Mouse (Mus musculus): ENCODE measurements around the gene Sinhcaf. TPM values are rescaled to one million over a fixed set of nuclear protein-coding genes. Genes with fewer than 3 reads are reported as not detected.
"Not testable (repeated sequence)": the region's sequence is repeated elsewhere in the genome, so short reads cannot be mapped to it uniquely, and the experiment has no call there.

Gene Sinhcaf
- polyA plus RNA-seq, 1 experiment from 2014 or later = 45.6 TPM

DNA sequence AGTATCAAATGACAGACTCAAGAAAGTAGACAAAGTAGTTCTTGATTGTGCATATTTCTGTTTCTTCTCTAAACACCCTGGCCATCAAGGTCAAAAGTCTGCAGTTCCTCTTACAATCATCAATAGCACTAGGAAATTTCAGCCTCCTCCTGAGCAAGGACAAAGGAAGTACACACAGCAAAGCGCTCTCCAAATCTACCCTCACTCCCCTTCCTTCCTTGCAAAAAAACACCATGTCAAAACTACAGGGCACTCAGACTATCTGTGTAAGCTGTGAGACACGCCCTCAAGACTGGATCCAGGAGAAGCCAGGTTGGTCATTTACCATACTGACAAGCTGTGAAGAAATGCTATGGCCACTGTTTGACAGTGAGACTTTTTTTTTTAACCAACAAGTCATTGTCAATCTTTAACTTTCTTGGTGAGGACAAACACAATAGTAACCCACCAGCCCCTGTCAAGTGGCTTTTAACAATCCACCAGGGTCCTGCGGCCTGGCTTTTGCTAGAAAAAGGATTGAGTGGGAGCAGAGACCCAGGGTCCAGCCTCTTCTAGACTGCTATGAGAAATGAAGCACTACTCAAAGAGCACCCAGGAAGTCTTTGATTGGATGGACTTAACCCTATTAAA, 11.2 kb downstream of the Sinhcaf start:
- Histone ChIP-seq H3K4me3 (replicated peaks; ENCODE audit: low read length) (no peak overlapping the region), H3K36me3 (replicated peaks; ENCODE audit: control insufficient read depth, insufficient read depth) (peaks cover 22% of the 10 kb centered on the region), H3K4me2 (replicated peaks) (no peak overlapping the region), H3K9ac (no peak overlapping the region), H3K4me1 (replicated peaks; ENCODE audit: control insufficient read depth, insufficient read depth, low read length) (peaks cover 8% of the 10 kb centered on the region; the same call in 1 of the 2 replicates), H3K27me3 (ENCODE audit: control insufficient read depth, insufficient read depth, low read length) (no peaks in the 10 kb centered on the region), H3K27ac (no peak overlapping the region), H3K9me3 (ENCODE audit: control insufficient read depth, low read length) (no peaks in the 10 kb centered on the region)
- WGBS = 48% methylated on average over 3 of the region's 3 CpGs
- no peak for DNase-seq (ENCODE audit: low spot score)
- ATAC-seq (ENCODE audit: low FRiP score) = no peak

DNA sequence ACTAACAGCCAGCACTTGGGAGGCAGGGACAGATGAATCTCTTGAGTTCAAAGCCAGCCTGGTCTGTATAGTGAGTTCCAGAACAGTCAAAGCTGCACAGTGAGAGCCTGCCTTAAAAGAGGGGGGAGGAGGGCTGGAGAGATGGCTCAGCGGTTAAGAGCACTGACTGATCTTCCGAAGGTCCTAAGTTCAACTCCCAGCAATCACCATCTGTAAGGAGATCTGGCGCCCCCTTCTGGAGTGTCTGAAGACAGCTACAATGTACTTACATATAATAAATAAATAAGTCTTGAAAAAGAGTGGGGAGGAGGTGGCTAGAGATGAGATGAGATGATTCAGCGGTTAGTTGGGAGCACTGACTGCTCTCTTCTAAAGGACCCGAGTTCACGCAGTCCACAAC, 15.0 kb downstream of the Sinhcaf start:
- Histone ChIP-seq H3K36me3 (replicated peaks; ENCODE audit: control insufficient read depth, insufficient read depth) (peaks cover 58% of the 10 kb centered on the region), H3K9me3 (ENCODE audit: control insufficient read depth, low read length) (no peaks in the 10 kb centered on the region)

DNA sequence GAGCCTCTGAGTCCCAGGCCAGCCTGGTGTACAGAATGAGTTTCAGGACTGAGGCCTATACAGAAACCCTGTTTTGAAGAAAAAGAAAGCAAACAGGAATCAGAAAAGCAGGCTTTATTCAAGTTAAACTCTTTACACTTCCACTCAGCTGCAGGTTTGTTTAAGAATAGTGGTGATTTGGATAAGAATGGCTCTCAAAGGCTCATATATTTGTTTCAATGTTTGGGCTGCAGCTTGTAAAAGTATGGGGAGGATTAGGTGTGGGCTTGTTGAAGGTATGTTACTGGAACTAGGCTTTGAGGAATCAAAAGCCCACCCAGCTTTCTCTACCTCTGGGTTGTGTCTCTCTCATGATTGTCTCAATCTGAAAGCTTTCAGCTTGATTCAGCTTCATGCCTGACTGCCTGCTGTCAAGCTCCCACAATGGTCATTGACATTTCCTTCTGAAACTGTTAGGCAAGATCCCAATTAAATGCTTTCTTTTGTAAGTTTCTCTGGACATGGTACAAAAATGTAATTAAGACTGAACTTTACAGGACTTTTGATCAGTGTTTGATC, 27.3 kb downstream of the Sinhcaf start:
- Histone ChIP-seq H3K4me2 (replicated peaks) (no peak overlapping the region), H3K27me3 (ENCODE audit: control insufficient read depth, insufficient read depth, low read length) (no peaks in the 10 kb centered on the region), H3K27ac (no peak overlapping the region), H3K36me3 (replicated peaks; ENCODE audit: control insufficient read depth, insufficient read depth) (peaks cover 28% of the 10 kb centered on the region), H3K4me1 (replicated peaks; ENCODE audit: control insufficient read depth, insufficient read depth, low read length) (no peaks in the 10 kb centered on the region), H3K9me3 (ENCODE audit: control insufficient read depth, low read length) (no peaks in the 10 kb centered on the region), H3K9ac (no peak overlapping the region), H3K4me3 (replicated peaks; ENCODE audit: low read length) (no peak overlapping the region)
- no peak for DNase-seq (ENCODE audit: low spot score)
- ATAC-seq (ENCODE audit: low FRiP score) = no peak

More for the DNA sequence above, 15.0 kb downstream of the Sinhcaf start:
- DNase-seq (ENCODE audit: low spot score) (no peak), ATAC-seq (ENCODE audit: low FRiP score) (no peak; the same call in 1 of the 2 replicates)
- Histone ChIP-seq H3K27ac (no peak overlapping the region), H3K4me2 (replicated peaks) (no peak overlapping the region), H3K4me3 (replicated peaks; ENCODE audit: low read length) (no peak overlapping the region), H3K4me1 (replicated peaks; ENCODE audit: control insufficient read depth, insufficient read depth, low read length) (peaks cover 8% of the 10 kb centered on the region; the same call in 1 of the 2 replicates), H3K27me3 (ENCODE audit: control insufficient read depth, insufficient read depth, low read length) (no peaks in the 10 kb centered on the region), H3K9ac (no peak overlapping the region)
- 89% methylated on average over 6 of the region's 6 CpGs for WGBS

- peaks cover 17% of the 10 kb centered on the region; the same call in 1 of the 2 replicates for H3K36me3 ChIP-seq (replicated peaks; ENCODE audit: control insufficient read depth, insufficient read depth)
- no peaks in the 10 kb centered on the region for H3K27me3 ChIP-seq (ENCODE audit: control insufficient read depth, insufficient read depth, low read length)
- no peak overlapping the region for H3K4me2 ChIP-seq (replicated peaks)
- no peak overlapping the region for H3K4me3 ChIP-seq (replicated peaks; ENCODE audit: low read length)
- no peak overlapping the region for H3K9ac ChIP-seq
- H3K4me1 ChIP-seq (replicated peaks; ENCODE audit: control insufficient read depth, insufficient read depth, low read length) = no peaks in the 10 kb centered on the region
- no peaks in the 10 kb centered on the region for H3K9me3 ChIP-seq (ENCODE audit: control insufficient read depth, low read length)
- 72% methylated on average over 1 of the region's 1 CpGs for WGBS
- ATAC-seq (ENCODE audit: low FRiP score) = no peak
- no peak for DNase-seq (ENCODE audit: low spot score)
- H3K27ac ChIP-seq = no peak overlapping the region
Observed at GRCm38 (mm10) chr6:148917672-148918071, 28.6 kb downstream of the Sinhcaf start.

DNA sequence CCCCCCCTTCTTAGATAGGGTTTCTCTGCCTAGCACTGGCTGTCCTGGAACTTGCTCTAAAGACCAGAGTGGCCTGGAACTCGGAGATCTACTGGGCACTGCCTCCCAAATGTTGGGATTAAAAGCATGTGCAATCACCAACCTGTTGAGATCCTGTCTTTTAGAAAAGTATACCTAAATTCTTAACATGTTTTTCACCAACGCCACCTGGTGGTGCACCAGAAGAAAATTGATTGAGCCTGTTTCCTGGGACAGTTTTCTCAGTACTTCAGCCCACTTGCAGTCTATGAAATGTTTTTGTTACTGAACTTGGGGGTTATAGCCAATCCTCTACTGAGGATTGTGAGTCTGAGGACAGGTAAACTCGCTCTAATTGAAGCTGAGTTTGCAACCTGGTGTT, 29.4 kb downstream of the Sinhcaf start:
- peak; percentile 49 for DNase-seq (ENCODE audit: low spot score)
- no peak for ATAC-seq (ENCODE audit: low FRiP score)
- peaks cover 17% of the 10 kb centered on the region; the same call in 1 of the 2 replicates for H3K36me3 ChIP-seq (replicated peaks; ENCODE audit: control insufficient read depth, insufficient read depth)
- no peak overlapping the region for H3K4me3 ChIP-seq (replicated peaks; ENCODE audit: low read length)
- no peak overlapping the region for H3K4me2 ChIP-seq (replicated peaks)
- H3K27me3 ChIP-seq (ENCODE audit: control insufficient read depth, insufficient read depth, low read length) = no peaks in the 10 kb centered on the region
- no peak overlapping the region for H3K9ac ChIP-seq
- H3K4me1 ChIP-seq (replicated peaks; ENCODE audit: control insufficient read depth, insufficient read depth, low read length) = no peaks in the 10 kb centered on the region
- H3K9me3 ChIP-seq (ENCODE audit: control insufficient read depth, low read length) = no peaks in the 10 kb centered on the region
- no peak overlapping the region for H3K27ac ChIP-seq
- 34% methylated on average over 3 of the region's 3 CpGs for WGBS

DNA sequence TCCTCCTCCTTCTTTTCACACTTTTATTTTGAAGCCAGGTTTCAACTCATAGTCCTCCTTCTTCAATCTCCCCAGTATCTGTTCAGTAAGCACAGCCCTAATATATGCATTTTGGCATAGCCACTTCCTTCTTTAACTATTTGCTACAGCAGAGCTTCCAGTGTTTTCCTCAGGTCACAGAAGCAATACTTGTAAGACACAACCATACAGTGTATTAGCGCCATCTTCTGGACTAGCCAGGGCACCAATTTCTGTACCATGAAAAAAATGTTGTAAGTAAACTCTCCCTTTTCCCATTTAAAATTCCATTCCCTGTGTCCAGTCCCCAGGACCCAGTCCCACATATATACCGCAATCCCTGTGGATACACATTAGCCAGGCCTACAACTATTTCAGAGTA, 32.3 kb downstream of the Sinhcaf start:
- WGBS = 9% methylated on average over 2 of the region's 2 CpGs
- no peak overlapping the region for H3K4me2 ChIP-seq (replicated peaks)
- peak; percentile 65; the same call in 1 of the 2 replicates for ATAC-seq (ENCODE audit: low FRiP score)

GRCm38 (mm10) chr6:148911906-148912305, 34.4 kb downstream of the Sinhcaf start:
- 77% methylated on average over 8 of the region's 8 CpGs for WGBS
- DNase-seq (ENCODE audit: low spot score); H3K9ac ChIP-seq; H3K4me3 ChIP-seq (replicated peaks; ENCODE audit: low read length); ATAC-seq (ENCODE audit: low FRiP score); H3K27ac ChIP-seq; H3K36me3 ChIP-seq (replicated peaks; ENCODE audit: control insufficient read depth, insufficient read depth); H3K27me3 ChIP-seq (ENCODE audit: control insufficient read depth, insufficient read depth, low read length); H3K9me3 ChIP-seq (ENCODE audit: control insufficient read depth, low read length); H3K4me1 ChIP-seq (replicated peaks; ENCODE audit: control insufficient read depth, insufficient read depth, low read length); H3K4me2 ChIP-seq (replicated peaks): not testable (repeated sequence)

More for the DNA sequence above, 32.3 kb downstream of the Sinhcaf start:
- Histone ChIP-seq H3K4me3 (replicated peaks; ENCODE audit: low read length) (no peak overlapping the region), H3K9me3 (ENCODE audit: control insufficient read depth, low read length) (no peaks in the 10 kb centered on the region), H3K9ac (no peak overlapping the region), H3K27ac (no peak overlapping the region), H3K27me3 (ENCODE audit: control insufficient read depth, insufficient read depth, low read length) (no peaks in the 10 kb centered on the region), H3K4me1 (replicated peaks; ENCODE audit: control insufficient read depth, insufficient read depth, low read length) (no peaks in the 10 kb centered on the region), H3K36me3 (replicated peaks; ENCODE audit: control insufficient read depth, insufficient read depth) (no peaks in the 10 kb centered on the region)
- DNase-seq (ENCODE audit: low spot score) = peak; percentile 84

GRCm38 (mm10) chr6:148906958-148907357, 39.3 kb downstream of the Sinhcaf start:
- Histone ChIP-seq H3K4me1 (replicated peaks; ENCODE audit: control insufficient read depth, insufficient read depth, low read length) (no peaks in the 10 kb centered on the region), H3K27me3 (ENCODE audit: control insufficient read depth, insufficient read depth, low read length) (no peaks in the 10 kb centered on the region), H3K4me2 (replicated peaks) (no peak overlapping the region), H3K27ac (no peak overlapping the region), H3K36me3 (replicated peaks; ENCODE audit: control insufficient read depth, insufficient read depth) (no peaks in the 10 kb centered on the region), H3K9ac (no peak overlapping the region), H3K4me3 (replicated peaks; ENCODE audit: low read length) (no peak overlapping the region), H3K9me3 (ENCODE audit: control insufficient read depth, low read length) (no peaks in the 10 kb centered on the region)
- 93% methylated on average over 9 of the region's 9 CpGs for WGBS
- ATAC-seq (ENCODE audit: low FRiP score) = no peak
- DNase-seq (ENCODE audit: low spot score) = no peak

- no peaks in the 10 kb centered on the region for H3K4me1 ChIP-seq (replicated peaks; ENCODE audit: control insufficient read depth, insufficient read depth, low read length)
- ATAC-seq (ENCODE audit: low FRiP score) (no peak), DNase-seq (ENCODE audit: low spot score) (no peak)
- no peaks in the 10 kb centered on the region for H3K9me3 ChIP-seq (ENCODE audit: control insufficient read depth, low read length)
- no peak overlapping the region for H3K27ac ChIP-seq
- H3K9ac ChIP-seq = no peak overlapping the region
- H3K4me3 ChIP-seq (replicated peaks; ENCODE audit: low read length) = no peak overlapping the region
- H3K27me3 ChIP-seq (ENCODE audit: control insufficient read depth, insufficient read depth, low read length) = no peaks in the 10 kb centered on the region
- H3K4me2 ChIP-seq (replicated peaks) = no peak overlapping the region
- 78% methylated on average over 3 of the region's 3 CpGs for WGBS
- no peaks in the 10 kb centered on the region for H3K36me3 ChIP-seq (replicated peaks; ENCODE audit: control insufficient read depth, insufficient read depth)
Observed at GRCm38 (mm10) chr6:148902728-148903127, 43.5 kb downstream of the Sinhcaf start.

Data from hindbrain, embryonic 14.5 days (tissue).